Mouse (Mus musculus) limb, embryonic 11.5 days (tissue): ENCODE data around the gene Kifc5b. TPM values are rescaled to one million over a fixed set of nuclear protein-coding genes. Genes with fewer than 3 reads are reported as not detected.
A peak's percentile ranks its signal among the peaks of the same experiment; 100 is the strongest.
"Not testable (repeated sequence)": the region's sequence is repeated elsewhere in the genome, so short reads cannot be mapped to it uniquely, and the experiment has no call there.

Source experiments
- ATAC-seq: fragments of 200-750 bp; cut with Nextera tagmentation; 2 replicates; pipeline ENCODE4 v1.8.0; 2017; ENCODE audit warnings: low read depth; ENCODE audit not compliant: insufficient number of reproducible peaks, low FRiP score, low TSS enrichment
- DNase-seq: peaks from one replicate; pipeline ENCODE4 v3.0.0-alpha.2; 2015; ENCODE audit warnings: low spot score
- H3K27ac ChIP-seq: fragments of 300-500 bp; sonication (generic); replicated peaks from 2 replicates; pipeline ENCODE4 v1.5.1; 2014; ENCODE audit warnings: low read depth, mild to moderate bottlenecking, low read length
- H3K27me3 ChIP-seq: fragments of 300-500 bp; sonication (generic); 2 replicates; pipeline ENCODE4 v1.6.1; 2014; ENCODE audit warnings: mild to moderate bottlenecking, low read length, mixed read lengths; ENCODE audit not compliant: control insufficient read depth, insufficient read depth
- H3K36me3 ChIP-seq: fragments of 300-500 bp; sonication (generic); 2 replicates; pipeline ENCODE4 v1.6.1; 2014; ENCODE audit warnings: mild to moderate bottlenecking, low read length, moderate library complexity, mixed read lengths; ENCODE audit not compliant: control insufficient read depth, insufficient read depth
- H3K4me1 ChIP-seq: fragments of 300-500 bp; sonication (generic); 2 replicates; pipeline ENCODE4 v1.6.1; 2014; ENCODE audit warnings: low read length, mixed read lengths; ENCODE audit not compliant: control insufficient read depth, insufficient read depth
- H3K4me2 ChIP-seq: fragments of 300-500 bp; sonication (generic); 2 replicates; pipeline ENCODE4 v1.6.1; 2014; ENCODE audit warnings: low read depth, mild to moderate bottlenecking, moderate library complexity; ENCODE audit not compliant: severe bottlenecking
- H3K4me3 ChIP-seq: fragments of 300-500 bp; sonication (generic); 2 replicates; pipeline ENCODE4 v1.5.1; 2014; ENCODE audit warnings: low read depth, low read length
- H3K9ac ChIP-seq: fragments of 300-500 bp; sonication (generic); 2 replicates; pipeline ENCODE4 v1.6.1; 2014; ENCODE audit warnings: mild to moderate bottlenecking, low read length
- H3K9me3 ChIP-seq: fragments of 300-500 bp; sonication (generic); 2 replicates; pipeline ENCODE4 v1.6.1; 2016; ENCODE audit warnings: low read length; ENCODE audit not compliant: control insufficient read depth
- WGBS: fragments of 180-500 bp; shearing (Covaris S2); extraction: QIAGEN DNeasy Blood & Tissue Kit; methylation state at CpG from one replicate; pipeline ENCODE4 v1.1.7; 2014; 5-methylcytosine and 5-hydroxymethylcytosine counted together
- polyA plus RNA-seq: library from polyadenylated mRNA; unstranded; fragments of >200 nt; fragmentation: Nextera tagmentation; extraction: Ambion mirVana; gene quantifications from 2 replicates; pipeline ENCODE4 v1.2.1, GENCODE M21; 2014

The Kifc5b gene
- polyA plus RNA-seq, 1 experiment from 2014 or later = 7.3 TPM

DNA sequence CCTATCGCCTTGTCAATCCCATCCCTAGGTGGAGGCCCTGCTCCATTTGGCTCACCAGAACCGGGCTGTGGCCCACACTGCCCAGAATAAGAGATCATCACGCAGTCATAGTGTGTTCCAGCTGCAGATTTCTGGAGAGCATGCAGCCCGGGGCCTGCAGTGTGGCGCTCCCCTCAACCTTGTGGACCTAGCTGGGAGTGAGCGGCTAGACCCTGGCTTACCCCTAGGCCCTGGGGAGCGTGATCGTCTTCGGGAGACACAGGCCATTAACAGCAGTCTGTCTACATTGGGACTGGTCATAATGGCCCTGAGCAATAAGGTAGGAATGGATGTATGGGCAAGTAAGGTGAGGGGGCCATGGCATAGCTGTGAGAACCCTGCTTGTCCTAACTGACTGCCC is 8.5 kb downstream of the Kifc5b start:
- ATAC-seq, H3K27me3 ChIP-seq, H3K4me1 ChIP-seq, H3K9me3 ChIP-seq, H3K4me3 ChIP-seq, H3K36me3 ChIP-seq, H3K4me2 ChIP-seq, DNase-seq, H3K27ac ChIP-seq, H3K9ac ChIP-seq: not testable (repeated sequence)
- 95% methylated on average over 9 of the region's 9 CpGs for WGBS

GRCm38 (mm10) chr17:26931795-26932194 is 14.9 kb downstream of the Kifc5b start:
- not testable (repeated sequence) for H3K4me2 ChIP-seq, H3K36me3 ChIP-seq, H3K27me3 ChIP-seq, H3K27ac ChIP-seq, H3K9me3 ChIP-seq, ATAC-seq, H3K9ac ChIP-seq, H3K4me3 ChIP-seq, H3K4me1 ChIP-seq
- WGBS = 71% methylated on average over 7 of the region's 7 CpGs
- peak; percentile 55 for DNase-seq

DNA sequence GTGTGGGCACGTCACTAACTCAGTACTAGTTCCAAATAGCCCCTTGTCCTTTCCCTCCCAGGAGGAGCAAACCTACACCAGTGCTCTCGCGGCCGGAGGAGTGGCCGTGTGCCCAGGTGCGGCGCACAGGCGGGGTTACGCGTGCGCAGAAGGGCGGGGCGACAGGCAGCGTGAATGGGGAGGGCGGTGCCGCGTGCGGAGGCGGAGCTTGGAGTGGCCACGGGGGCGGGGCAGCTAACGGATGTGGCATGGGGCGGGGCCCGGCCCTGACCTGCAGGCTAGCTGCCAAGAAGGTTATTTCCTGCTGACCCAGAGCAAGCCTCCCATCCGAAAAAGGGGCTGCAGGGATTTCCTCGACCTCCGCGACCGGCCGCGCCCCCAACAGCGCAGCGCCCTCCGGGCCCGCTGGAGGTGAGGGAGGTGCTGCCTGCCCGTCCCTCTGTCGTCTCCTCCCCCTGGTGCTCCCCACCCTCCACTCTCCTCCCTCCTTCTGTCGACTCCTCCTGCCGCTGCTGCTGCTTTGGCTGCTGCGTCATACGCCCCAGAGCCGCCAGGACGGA is 16.0 kb downstream of the Kifc5b start, which contains the start of gene Phf1:
TSS of gene Phf1 (plus strand) at position 214 of the 560 bp plus-strand sequence.
- H3K4me1 ChIP-seq = peaks cover 7% of the 10 kb centered on the region
- peak within 1 kb of the TSS; percentile 72 for H3K9ac ChIP-seq
- no peaks in the 10 kb centered on the region for H3K9me3 ChIP-seq
- peak; percentile 98 for DNase-seq
- under 1% methylated on average over 41 of the region's 43 CpGs for whole genome bisulfite sequencing
- H3K4me2 ChIP-seq = peak within 1 kb of the TSS; percentile 94
- peaks cover 4% of the 10 kb centered on the region; the same call in 1 of the 2 replicates for H3K36me3 ChIP-seq
- ATAC-seq = peak; percentile 82
- H3K4me3 ChIP-seq = peak within 1 kb of the TSS; percentile 65
- no peaks in the 10 kb centered on the region for H3K27me3 ChIP-seq
- peak within 1 kb of the TSS; percentile 73 for H3K27ac ChIP-seq

DNA sequence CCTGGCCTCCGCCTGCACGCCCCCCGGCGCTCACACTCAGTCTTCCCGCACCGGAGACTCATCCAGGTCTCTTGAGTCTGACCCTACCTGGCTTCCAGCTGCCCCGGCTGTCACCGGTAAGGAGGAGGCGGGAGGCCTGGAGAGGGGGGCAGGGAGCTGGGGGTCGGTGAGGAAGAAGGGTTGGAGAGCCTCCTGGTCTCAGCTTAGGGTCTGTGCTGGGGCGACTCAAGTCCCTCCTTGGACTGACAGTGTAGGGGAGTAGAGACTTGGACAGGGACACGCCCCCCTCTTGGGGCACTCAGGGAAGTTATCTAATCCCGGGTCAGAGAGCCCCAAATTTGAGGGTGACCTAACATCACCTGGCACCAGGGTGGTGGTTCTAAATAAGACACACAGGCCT is 16.5 kb downstream of the Kifc5b start:
- H3K4me3 ChIP-seq = peak overlapping the region; percentile 65
- peaks cover 4% of the 10 kb centered on the region; the same call in 1 of the 2 replicates for H3K36me3 ChIP-seq

GRCm38 (mm10) chr17:26933885-26934827 is 17.3 kb downstream of the Kifc5b start:
- Histone ChIP-seq H3K4me1 (peaks cover 16% of the 10 kb centered on the region), H3K9me3 (no peaks in the 10 kb centered on the region), H3K36me3 (peaks cover 2% of the 10 kb centered on the region; the same call in 1 of the 2 replicates), H3K27me3 (no peaks in the 10 kb centered on the region), H3K4me2 (peak overlapping the region; percentile 94), H3K9ac (no peak overlapping the region; the same call in 1 of the 2 replicates), H3K4me3 (peak overlapping the region; percentile 65), H3K27ac (no peak overlapping the region)
- no peak for ATAC-seq
- DNase-seq = no peak
- 82% methylated on average over 16 of the region's 16 CpGs for WGBS

More for the DNA sequence above, 16.5 kb downstream of the Kifc5b start:
- H3K4me2 ChIP-seq = peak overlapping the region; percentile 94
- WGBS = 7% methylated on average over 13 of the region's 13 CpGs
- H3K9ac ChIP-seq = peak overlapping the region; percentile 72
- H3K4me1 ChIP-seq = peaks cover 12% of the 10 kb centered on the region
- H3K27ac ChIP-seq = peak overlapping the region; percentile 73; the same call in 1 of the 2 replicates
- ATAC-seq (peak; percentile 44; the same call in 1 of the 2 replicates), DNase-seq (no peak)
- no peaks in the 10 kb centered on the region for H3K27me3 ChIP-seq
- H3K9me3 ChIP-seq = no peaks in the 10 kb centered on the region

DNA sequence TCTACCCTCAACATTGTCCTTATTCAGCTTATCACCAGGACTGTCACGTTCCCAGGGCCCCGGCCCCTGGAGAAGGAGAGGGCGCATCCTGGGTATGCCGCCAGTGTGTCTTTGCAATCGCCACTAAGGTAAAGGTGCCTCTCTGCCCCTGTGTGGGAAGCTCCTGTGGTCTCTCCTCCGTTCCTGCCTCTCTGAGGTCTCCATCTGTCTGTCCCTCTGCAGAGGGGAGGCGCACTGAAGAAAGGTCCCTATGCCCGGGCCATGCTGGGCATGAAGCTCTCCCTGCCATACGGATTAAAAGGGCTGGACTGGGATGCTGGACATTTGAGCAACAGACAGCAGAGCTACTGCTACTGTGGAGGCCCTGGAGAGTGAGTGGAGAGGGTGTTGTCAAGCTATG is 18.1 kb downstream of the Kifc5b start:
- Histone ChIP-seq H3K4me1 (peaks cover 19% of the 10 kb centered on the region), H3K9me3 (no peaks in the 10 kb centered on the region), H3K27me3 (no peaks in the 10 kb centered on the region), H3K4me2 (no peak overlapping the region), H3K4me3 (no peak overlapping the region), H3K9ac (no peak overlapping the region), H3K27ac (no peak overlapping the region), H3K36me3 (peaks cover 2% of the 10 kb centered on the region; the same call in 1 of the 2 replicates)
- WGBS = 91% methylated on average over 9 of the region's 9 CpGs
- ATAC-seq (no peak), DNase-seq (no peak)

GRCm38 (mm10) chr17:26936453-26936852 is 19.6 kb downstream of the Kifc5b start:
- ATAC-seq (no peak), DNase-seq (no peak)
- Histone ChIP-seq H3K27ac (no peak overlapping the region), H3K9ac (no peak overlapping the region), H3K4me3 (no peak overlapping the region), H3K4me1 (peaks cover 21% of the 10 kb centered on the region), H3K36me3 (no peaks in the 10 kb centered on the region), H3K9me3 (no peaks in the 10 kb centered on the region), H3K4me2 (no peak overlapping the region), H3K27me3 (no peaks in the 10 kb centered on the region)
- WGBS = 88% methylated on average over 12 of the region's 12 CpGs

DNA sequence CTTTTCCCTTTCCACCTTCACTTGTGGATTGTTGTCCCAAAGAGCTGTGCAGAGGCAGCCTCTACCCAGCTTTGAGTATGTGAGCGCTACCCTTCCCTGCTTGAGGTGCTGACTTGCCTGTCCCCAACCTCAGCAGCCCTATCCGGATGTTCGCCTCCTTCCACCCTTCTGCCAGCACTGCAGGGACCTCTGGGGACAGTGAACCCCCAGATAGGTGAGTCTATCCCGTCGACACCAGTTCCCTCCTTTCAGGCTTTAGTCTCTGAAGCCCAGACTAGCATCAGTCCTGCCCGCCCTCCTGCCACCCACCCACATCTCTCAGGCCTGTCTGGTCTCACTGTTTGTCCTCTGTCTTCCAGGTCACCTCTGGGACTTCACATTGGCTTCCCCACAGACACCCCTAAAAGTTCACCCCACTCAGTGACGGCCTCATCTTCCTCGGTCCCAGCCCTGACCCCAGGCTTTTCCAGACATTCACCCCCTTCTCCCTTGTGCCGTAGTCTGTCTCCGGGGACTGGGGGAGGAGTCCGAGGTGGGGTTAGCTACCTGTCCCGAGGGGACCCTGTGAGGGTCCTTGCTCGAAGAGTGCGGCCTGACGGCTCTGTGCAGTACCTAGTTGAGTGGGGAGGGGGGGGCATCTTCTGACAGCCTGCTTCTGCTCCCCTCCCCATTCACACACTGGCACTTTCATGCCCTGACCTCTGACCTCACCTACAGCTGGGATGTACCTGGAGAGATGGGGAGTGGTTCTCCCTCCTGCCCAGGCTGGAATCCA is 20.2 kb downstream of the Kifc5b start:
- no peaks in the 10 kb centered on the region for H3K27me3 ChIP-seq
- H3K4me1 ChIP-seq = peaks cover 24% of the 10 kb centered on the region
- H3K4me3 ChIP-seq = no peak overlapping the region
- H3K9me3 ChIP-seq = no peaks in the 10 kb centered on the region
- H3K9ac ChIP-seq = no peak overlapping the region
- H3K36me3 ChIP-seq = no peaks in the 10 kb centered on the region
- H3K27ac ChIP-seq = no peak overlapping the region
- 88% methylated on average over 15 of the region's 15 CpGs for WGBS
- DNase-seq (peak; percentile 17), ATAC-seq (no peak)
- no peak overlapping the region for H3K4me2 ChIP-seq
